Mouse (Mus musculus) urinary bladder, postnatal 0 days (tissue): Measurements from ENCODE around the gene Zc3h12a. TPM values are rescaled to one million over a fixed set of nuclear protein-coding genes. Genes with fewer than 3 reads are reported as not detected.

ENCODE experiments used
- polyA plus RNA-seq: library from polyadenylated mRNA; unstranded; fragments of >200 nt; fragmentation: Nextera tagmentation; extraction: Ambion mirVana; gene quantifications from 2 replicates; pipeline ENCODE4 v1.2.1, GENCODE M21; 2015

Zc3h12a gene
- 1.6 and 1.7 TPM in 2 replicates for polyA plus RNA-seq

GRCm38 (mm10) chr4:125127305-125128084 is at the start of gene Zc3h12a:
Zc3h12a (minus strand) TSS chr4:125127840.

DNA sequence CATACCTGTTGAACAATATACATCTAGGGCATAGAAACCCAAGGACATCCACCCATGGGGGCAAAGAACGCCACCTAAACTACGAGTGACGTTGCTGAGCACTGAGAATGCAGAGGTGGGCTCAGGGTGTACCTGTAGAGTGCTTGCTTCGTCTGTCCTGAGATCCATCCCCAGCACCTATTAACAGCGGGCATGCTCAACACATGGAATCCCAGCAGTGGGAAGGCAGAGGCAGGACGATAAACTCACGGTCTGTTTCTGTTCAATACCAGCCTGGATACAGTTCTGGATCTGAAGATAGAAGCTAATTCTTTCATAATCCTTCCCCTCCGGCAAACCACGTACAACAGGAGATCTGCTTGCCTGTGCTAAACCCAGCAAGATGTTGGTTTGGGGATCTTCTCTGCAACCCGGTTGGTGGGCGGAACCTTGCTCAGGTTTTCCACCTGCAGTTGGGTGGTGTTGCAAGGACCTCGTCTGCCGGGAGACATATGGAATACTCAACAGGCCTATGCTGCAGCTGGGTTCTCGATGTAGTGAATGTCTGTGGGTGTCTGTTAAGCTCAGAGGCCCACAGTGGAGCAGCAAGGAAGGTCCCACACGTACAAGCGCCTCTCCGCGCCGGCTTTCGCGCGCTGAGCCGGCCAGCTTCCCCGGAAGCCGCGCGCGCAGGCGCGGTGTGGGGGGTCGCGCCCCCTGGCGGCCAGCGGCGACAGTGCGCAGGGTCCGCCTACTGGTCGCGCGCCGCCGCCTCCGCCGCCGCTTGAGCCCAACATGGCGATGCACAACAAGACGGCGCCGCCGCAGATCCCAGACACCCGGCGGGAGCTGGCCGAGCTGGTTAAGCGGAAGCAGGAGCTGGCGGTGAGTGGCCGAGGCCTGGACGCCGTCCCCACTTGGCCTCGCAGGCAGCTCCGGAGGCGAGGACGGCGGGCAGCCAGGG is 43.0 kb downstream of the Zc3h12a start, which contains the start of gene Meaf6:
Meaf6 (plus strand) TSS at position 732 of the 943 bp plus-strand sequence.

Other genes starting within 250 kb of the Zc3h12a start
- not detected in 2 replicates for gene Epha10, start 246.9 kb downstream of the Zc3h12a start, polyA plus RNA-seq
- 7.6 and 7.9 TPM in 2 replicates for gene 9930104L06Rik, start 190.8 kb downstream of the Zc3h12a start, polyA plus RNA-seq
- gene Cdca8, start 188.5 kb downstream of the Zc3h12a start, polyA plus RNA-seq: 19.8 and 29.5 TPM in 2 replicates
- 10.9 and 11.9 TPM in 2 replicates for gene Rspo1, start 141.4 kb downstream of the Zc3h12a start, polyA plus RNA-seq
- 45.0 and 46.7 TPM in 2 replicates for gene Gnl2, start 111.3 kb downstream of the Zc3h12a start, polyA plus RNA-seq
- 0.07 TPM in 1 of 2 replicates, not detected in the other for gene Dnali1, start 62.1 kb downstream of the Zc3h12a start, polyA plus RNA-seq
- gene Snip1, start 61.2 kb downstream of the Zc3h12a start, polyA plus RNA-seq: 12.5 and 14.9 TPM in 2 replicates
- 23.1 and 28.3 TPM in 2 replicates for gene Meaf6, start 42.7 kb downstream of the Zc3h12a start, polyA plus RNA-seq